Mouse (Mus musculus) left cerebral cortex, postnatal 36 days (tissue): ENCODE results near the gene Ctsl. TPM values are rescaled to one million over a fixed set of nuclear protein-coding genes. Genes with fewer than 3 reads are reported as not detected.
A peak's percentile ranks its signal among the peaks of the same experiment; 100 is the strongest.

Experiments
- DNase-seq, 2 experiments: peaks; one replicate each; pipeline ENCODE4 v3.0.0; 2021 to 2022; ENCODE audit warnings: low spot score in 2 of 2, mixed read lengths in 1 of 2
- intact Hi-C: fragments of 180-260 bp; cut with DNase I; formaldehyde crosslinking; loops from one replicate; pipeline ENCODE4 v1.15.1; 2025
- total RNA-seq, 2 experiments: library from RNA; stranded (reverse); gene quantifications; 2 replicates each; pipeline ENCODE4 v1.2.3; 2021

Ctsl gene
- total RNA-seq, 2 experiments from 2014 or later: 136 to 140 TPM

GRCm38 (mm10) chr13:64378601-64379000 is 7.9 kb upstream of the Ctsl start:
- intact Hi-C loops: no loop called here

GRCm38 (mm10) chr13:64376472-64376871 is 5.8 kb upstream of the Ctsl start:
- intact Hi-C loops: no loop called here
- DNase-seq: no peak

More at GRCm38 (mm10) chr13:64378601-64379000, 7.9 kb upstream of the Ctsl start:
- DNase-seq: no peak

GRCm38 (mm10) chr13:64375160-64375559 is 4.5 kb upstream of the Ctsl start:
- intact Hi-C loops: no loop called here
- DNase-seq: no peak

GRCm38 (mm10) chr13:64373695-64374094 is 3.0 kb upstream of the Ctsl start:
- intact Hi-C loops: no loop called here
- peak in 1 of 2 experiments; percentile 6 for DNase-seq

- intact Hi-C loops: loop anchor here (1.0 to 2.0 kb wide), 2 partner anchors 57 to 63 kb away; partner anchors contain the start of genes Aaed1 and Cdk20
These were observed 901 bp downstream of the Ctsl start for GRCm38 (mm10) chr13:64369805-64370172.

DNA sequence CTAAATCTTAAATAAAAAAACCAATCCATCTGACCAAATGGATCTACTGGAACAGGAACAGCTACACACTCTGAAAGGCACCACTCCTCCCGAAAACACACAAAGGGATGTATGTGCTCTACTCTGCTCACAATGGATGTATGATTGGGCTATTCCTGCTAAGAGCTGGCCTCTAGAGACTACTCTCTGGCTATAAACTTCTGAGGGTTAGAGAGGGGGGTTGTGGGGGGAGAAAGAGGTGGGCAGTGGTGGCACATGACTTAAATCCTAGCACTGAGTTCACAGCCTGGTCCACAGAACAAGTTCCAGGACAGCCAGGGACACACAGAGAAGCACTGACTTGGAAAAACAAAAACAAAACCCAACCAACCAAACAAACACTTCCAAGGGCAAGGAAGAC is 2.1 kb downstream of the Ctsl start:
- intact Hi-C loops: no loop called here
- DNase-seq: no peak

More at GRCm38 (mm10) chr13:64369805-64370172, 901 bp downstream of the Ctsl start:
- DNase-seq: no peak

GRCm38 (mm10) chr13:64367615-64368014 is 3.1 kb downstream of the Ctsl start:
- DNase-seq: no peak
- intact Hi-C loops: no loop called here

- intact Hi-C loops: no loop called here
- DNase-seq: no peak
These were observed 5.4 kb downstream of the Ctsl start for GRCm38 (mm10) chr13:64365326-64365725.

GRCm38 (mm10) chr13:64364258-64364657 is 6.4 kb downstream of the Ctsl start:
- DNase-seq: no peak
- intact Hi-C loops: no loop called here

- intact Hi-C loops: no loop called here
- no peak for DNase-seq
These were observed 8.6 kb downstream of the Ctsl start for GRCm38 (mm10) chr13:64362139-64362538.

DNA sequence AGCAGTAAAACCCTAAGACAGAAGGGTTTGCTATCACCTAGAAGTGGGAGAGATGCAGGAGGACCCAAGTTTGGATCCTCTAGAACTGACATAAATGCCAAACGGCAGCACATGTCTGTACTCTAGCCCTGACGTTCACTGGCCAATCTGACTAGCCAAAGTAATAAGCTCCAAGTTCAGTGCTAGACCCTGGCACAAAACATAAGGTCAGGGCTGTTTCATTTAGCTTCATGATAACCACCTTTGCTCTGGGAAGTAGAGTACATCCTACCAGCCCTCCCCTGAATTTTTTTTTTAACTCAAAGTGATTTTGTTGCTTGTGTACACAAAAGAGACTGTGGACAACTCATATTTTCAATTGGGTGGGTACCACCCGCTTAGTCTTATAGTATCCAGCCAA is 9.7 kb downstream of the Ctsl start:
- intact Hi-C loops: no loop called here
- DNase-seq: no peak

DNA sequence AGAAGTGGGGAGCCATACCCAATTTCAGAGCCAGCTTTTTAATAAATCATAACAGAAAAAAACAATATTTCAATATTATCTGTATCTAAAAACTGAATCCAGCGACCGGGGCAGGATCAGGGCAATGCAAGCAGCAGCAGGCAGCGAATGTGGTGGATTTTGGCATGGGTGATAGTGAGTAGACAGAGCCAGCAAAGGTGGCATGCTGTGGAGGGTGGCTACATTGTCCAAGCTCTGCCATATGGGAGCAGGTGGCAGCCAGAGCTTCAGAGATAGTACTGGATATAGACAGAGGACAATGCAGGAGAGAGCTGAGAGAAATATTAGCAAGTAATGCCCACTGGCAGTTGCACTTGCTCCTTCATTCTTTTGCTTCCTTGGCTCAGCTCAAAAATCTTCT is 11.0 kb downstream of the Ctsl start:
- DNase-seq: no peak
- intact Hi-C loops: no loop called here

- intact Hi-C loops: no loop called here
- DNase-seq: no peak
These were observed 12.2 kb downstream of the Ctsl start for GRCm38 (mm10) chr13:64358476-64358875.

GRCm38 (mm10) chr13:64357389-64357788 is 13.3 kb downstream of the Ctsl start:
- DNase-seq: no peak
- intact Hi-C loops: no loop called here

- DNase-seq: no peak
- intact Hi-C loops: no loop called here
These were observed 21.2 kb downstream of the Ctsl start for GRCm38 (mm10) chr13:64349474-64349873.

- intact Hi-C loops: no loop called here
- DNase-seq: peak; percentile 32 to 50
These were observed 26.6 kb downstream of the Ctsl start for GRCm38 (mm10) chr13:64344082-64344501.

GRCm38 (mm10) chr13:64343598-64343997 is 27.1 kb downstream of the Ctsl start:
- intact Hi-C loops: no loop called here
- DNase-seq: peak; percentile 37 to 40

DNA sequence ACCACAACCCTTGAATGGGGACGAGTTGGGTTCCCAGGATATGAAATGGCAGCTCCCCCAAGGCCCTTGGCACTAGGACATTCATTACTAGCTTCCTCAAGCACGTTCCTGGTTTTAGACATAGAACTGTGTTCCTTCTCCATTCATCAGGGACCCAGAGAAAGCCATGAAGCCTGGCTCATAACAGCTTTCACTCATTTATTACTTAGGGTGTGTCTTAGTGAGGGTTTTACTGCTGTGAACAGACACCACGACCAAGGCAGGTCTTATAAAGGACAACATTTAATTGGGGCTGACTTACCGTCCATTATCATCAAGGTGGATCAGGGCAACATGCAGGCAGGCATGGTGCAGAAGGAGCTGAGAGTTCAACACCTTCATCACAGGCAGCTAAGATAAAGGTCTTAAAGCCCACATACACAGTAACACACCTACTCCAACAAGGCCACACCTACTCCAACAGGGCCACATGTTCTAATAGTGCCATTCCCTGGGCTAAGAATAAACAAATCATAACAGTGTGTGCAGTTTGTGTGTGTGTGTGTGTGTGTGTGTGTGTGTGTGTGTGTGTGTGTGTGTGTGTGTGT is 35.1 kb downstream of the Ctsl start:
- no peak for DNase-seq
- intact Hi-C loops: no loop called here

DNA sequence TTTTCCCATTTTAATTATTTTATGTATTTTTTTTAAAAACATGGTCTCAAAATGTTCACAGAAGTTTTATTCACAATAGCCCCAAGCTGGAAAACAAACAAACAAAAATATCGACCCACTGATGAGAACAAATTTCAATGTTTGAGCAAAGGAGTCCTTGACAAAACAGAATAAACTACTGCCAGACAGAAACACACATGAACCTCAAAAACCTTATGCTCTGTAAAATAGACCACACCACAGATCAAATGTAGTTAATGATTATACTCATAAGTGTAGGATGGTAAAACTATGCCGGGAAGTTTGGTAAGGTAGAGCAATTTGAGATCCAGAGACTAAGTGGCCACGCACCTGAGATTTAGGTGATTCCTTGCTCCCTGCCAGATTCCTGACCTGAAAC is 37.6 kb downstream of the Ctsl start:
- no peak for DNase-seq

DNA sequence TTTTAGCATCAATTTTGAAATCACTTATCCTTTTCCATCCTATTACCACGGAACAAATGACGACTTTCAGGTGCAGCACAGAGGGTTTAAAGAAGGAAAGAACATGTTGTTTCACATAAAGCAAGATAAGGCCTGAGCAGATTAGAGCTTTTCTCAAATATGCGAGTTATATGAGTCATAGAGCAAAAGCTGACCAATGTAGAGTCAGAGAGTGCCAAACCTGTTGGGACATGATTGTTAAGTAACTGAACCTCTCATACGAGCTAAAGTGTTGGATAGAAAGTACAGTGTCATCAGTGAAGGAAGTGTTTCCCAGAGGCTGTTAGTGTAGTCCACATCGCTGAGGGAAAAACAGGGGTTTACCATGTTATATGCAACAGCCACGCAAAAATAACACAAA is 38.4 kb downstream of the Ctsl start:
- no peak for DNase-seq
- intact Hi-C loops: no loop called here

More for the DNA sequence above, 37.6 kb downstream of the Ctsl start:
- intact Hi-C loops: no loop called here

DNA sequence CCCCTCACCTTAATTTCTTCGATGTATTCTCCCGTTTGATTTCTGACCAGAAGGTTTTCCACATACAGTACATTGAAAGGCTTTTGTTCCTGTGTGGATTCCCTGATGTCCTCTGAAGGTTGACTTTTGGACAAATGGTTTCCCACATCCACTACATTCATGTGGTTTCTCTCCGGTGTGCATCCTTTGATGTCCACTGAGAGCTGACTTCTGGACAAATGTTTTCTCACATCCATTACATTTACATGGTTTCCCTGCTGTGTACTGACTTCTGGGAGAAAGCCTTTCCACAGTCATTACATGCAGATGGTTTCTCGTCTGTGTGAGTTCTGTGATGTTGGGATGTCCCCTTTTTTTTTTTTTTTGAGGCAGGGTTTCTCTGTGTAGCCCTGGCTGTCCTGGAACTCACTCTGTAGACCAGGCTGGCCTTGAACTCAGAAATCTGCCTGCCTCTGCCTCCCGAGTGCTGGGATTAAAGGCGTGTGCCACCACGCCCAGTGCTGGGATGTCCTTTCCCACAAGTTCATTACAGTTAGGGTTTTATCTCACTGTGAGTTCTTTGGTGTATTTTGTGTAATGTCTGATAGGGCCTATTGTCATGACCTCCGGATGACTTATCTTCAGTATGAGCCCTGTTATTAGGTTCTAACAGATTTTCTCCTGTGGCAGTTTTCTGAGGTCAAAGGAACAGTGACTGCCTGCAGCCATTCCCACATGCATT is 48.0 kb downstream of the Ctsl start:
- DNase-seq: no peak
- intact Hi-C loops: no loop called here
